Mouse (Mus musculus): ENCODE results near the gene 5730480H06Rik.

5730480H06Rik gene

GRCm38 (mm10) chr5:48421957-48422356 lies 94.2 kb downstream of the 5730480H06Rik start:
- DNase-seq (ENCODE audit: low spot score in 2 of 2): no peak

DNA sequence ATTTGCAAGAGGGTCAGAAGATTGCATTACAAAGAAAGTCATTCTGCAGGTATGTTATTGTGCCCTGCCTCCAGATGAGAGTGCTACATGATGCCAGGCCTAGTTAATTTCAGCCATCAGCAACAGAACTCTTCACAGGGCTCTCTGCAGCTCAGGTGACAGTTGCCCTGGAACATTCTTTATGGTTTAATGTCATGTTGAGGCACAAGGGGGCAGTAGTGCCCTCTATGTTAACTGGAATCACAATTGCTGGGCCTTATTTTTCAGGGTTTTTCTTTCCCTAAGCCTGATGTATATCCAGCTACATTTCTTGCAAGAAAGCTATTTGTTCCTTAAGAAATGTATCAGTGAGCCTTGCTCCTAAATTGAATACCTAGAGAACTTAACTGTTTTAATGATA lies 102.7 kb downstream of the 5730480H06Rik start:
- DNase-seq (ENCODE audit: low spot score in 2 of 2): peak in 1 of 2 experiments; percentile 18

GRCm38 (mm10) chr5:48448888-48449287 lies 121.1 kb downstream of the 5730480H06Rik start:
- no peak for DNase-seq (ENCODE audit: low spot score in 2 of 2)

- DNase-seq (ENCODE audit: low spot score in 2 of 2): no peak
Observed at GRCm38 (mm10) chr5:48460221-48460620, 132.5 kb downstream of the 5730480H06Rik start.

Data from frontal cortex, postnatal 10 days (tissue).